Mouse (Mus musculus) midbrain, embryonic 16.5 days (tissue): ENCODE results near the gene Arpc1b. TPM values are rescaled to one million over a fixed set of nuclear protein-coding genes. Genes with fewer than 3 reads are reported as not detected.

Experiments used
- ATAC-seq: fragments of 200-750 bp; cut with Nextera tagmentation; 2 replicates; pipeline ENCODE4 v1.8.0; 2017; ENCODE audit warnings: moderate TSS enrichment
- H3K27ac ChIP-seq: fragments of 300-500 bp; sonication (generic); 2 replicates; pipeline ENCODE4 v1.5.1; 2014; ENCODE audit warnings: mild to moderate bottlenecking, low read length, mixed read lengths
- H3K27me3 ChIP-seq: fragments of 300-500 bp; sonication (generic); 2 replicates; pipeline ENCODE4 v1.6.1; 2014; ENCODE audit warnings: low read depth, low read length, mixed read lengths; ENCODE audit not compliant: control insufficient read depth, insufficient read depth
- H3K36me3 ChIP-seq: fragments of 300-500 bp; sonication (generic); 2 replicates; pipeline ENCODE4 v1.6.1; 2014; ENCODE audit warnings: mild to moderate bottlenecking, low read length, moderate library complexity, mixed read lengths; ENCODE audit not compliant: control insufficient read depth, insufficient read depth
- H3K4me1 ChIP-seq: fragments of 300-500 bp; sonication (generic); 2 replicates; pipeline ENCODE4 v1.6.1; 2014; ENCODE audit warnings: mild to moderate bottlenecking, low read length, mixed read lengths; ENCODE audit not compliant: control insufficient read depth, insufficient read depth
- H3K4me2 ChIP-seq: fragments of 300-500 bp; sonication (generic); 2 replicates; pipeline ENCODE4 v1.6.1; 2014; ENCODE audit warnings: mild to moderate bottlenecking, low read length, mixed read lengths
- H3K4me3 ChIP-seq: fragments of 300-500 bp; sonication (generic); 2 replicates; pipeline ENCODE4 v1.5.1; 2014; ENCODE audit warnings: low read depth, mild to moderate bottlenecking, low read length, moderate library complexity, mixed read lengths
- H3K9ac ChIP-seq: fragments of 300-500 bp; sonication (generic); 2 replicates; pipeline ENCODE4 v1.6.1; 2014; ENCODE audit warnings: low read depth, low read length, mixed read lengths
- H3K9me3 ChIP-seq: fragments of 300-500 bp; sonication (generic); replicated peaks from 2 replicates; pipeline ENCODE4 v1.6.1; 2014; ENCODE audit warnings: mild to moderate bottlenecking, low read length, mixed read lengths; ENCODE audit not compliant: control insufficient read depth, poor library complexity, severe bottlenecking
- WGBS: fragments of 180-500 bp; shearing (Covaris S2); extraction: QIAGEN DNeasy Blood & Tissue Kit; methylation state at CpG from one replicate; pipeline ENCODE4 v1.1.7; 2014; 5-methylcytosine and 5-hydroxymethylcytosine counted together
- polyA plus RNA-seq: library from polyadenylated mRNA; unstranded; fragments of >200 nt; fragmentation: Nextera tagmentation; extraction: Ambion mirVana; gene quantifications from 2 replicates; pipeline ENCODE4 v1.2.1, GENCODE M21; 2015

The Arpc1b gene
- polyA plus RNA-seq, 1 experiment from 2014 or later: 50.1 TPM

DNA sequence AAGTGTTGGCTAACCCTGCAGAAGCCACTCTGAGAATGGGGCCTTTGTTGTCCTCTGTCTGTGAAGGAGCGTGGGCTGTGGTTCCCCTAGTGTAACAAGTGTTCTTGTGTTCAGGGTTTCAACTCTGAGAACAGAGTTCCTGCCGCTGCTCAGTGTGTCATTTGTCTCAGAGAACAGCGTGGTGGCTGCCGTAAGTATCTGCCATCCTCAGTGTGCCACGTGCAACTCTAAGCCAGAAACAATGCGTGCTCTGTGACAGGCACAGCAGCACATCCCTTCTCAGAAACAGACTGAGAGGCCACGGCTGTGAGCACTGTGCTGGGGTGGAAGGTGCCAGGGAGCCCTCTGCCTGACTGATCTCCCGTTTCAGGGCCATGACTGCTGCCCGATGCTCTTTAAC is 9.7 kb upstream of the Arpc1b start:
- no peaks in the 10 kb centered on the region for H3K27me3 ChIP-seq
- ATAC-seq: no peak
- H3K4me1 ChIP-seq: no peaks in the 10 kb centered on the region
- H3K36me3 ChIP-seq: peaks cover 56% of the 10 kb centered on the region
- no peaks in the 10 kb centered on the region for H3K9me3 ChIP-seq
- WGBS: 84% methylated on average over 9 of the region's 9 CpGs
- H3K27ac ChIP-seq: no peak overlapping the region
- H3K9ac ChIP-seq: no peak overlapping the region
- no peak overlapping the region for H3K4me2 ChIP-seq
- H3K4me3 ChIP-seq: no peak overlapping the region

DNA sequence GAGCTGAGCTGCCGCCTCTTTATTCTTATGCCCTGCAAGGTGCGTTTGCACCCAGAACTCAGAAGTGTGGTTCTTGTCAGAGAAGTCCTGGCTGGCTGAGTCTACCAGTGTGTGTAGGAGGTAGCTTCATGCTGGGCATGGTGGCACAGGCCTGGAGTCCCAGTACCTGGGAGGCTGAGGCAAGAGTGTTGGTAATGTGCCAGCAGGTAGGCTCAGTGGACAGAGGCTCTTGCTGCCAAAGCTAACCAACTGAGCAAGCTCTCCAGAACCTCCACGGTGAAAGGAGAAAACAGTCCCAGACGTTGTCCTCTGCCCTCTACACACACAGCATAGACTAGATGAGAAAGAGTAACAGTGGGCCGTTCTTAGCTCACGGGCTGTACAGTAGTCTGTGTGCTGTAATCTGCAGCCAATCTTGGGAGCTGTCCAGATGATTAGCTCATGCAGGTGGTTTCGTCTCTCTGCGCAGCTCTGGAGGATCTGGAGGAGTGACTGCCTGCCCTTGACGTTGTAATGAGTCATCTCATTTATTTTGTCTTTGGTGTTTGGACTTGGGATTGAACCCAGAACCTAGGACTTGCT is 8.2 kb upstream of the Arpc1b start:
- no peaks in the 10 kb centered on the region for H3K27me3 ChIP-seq
- no peak overlapping the region for H3K9ac ChIP-seq
- no peak overlapping the region for H3K4me3 ChIP-seq
- peaks cover 54% of the 10 kb centered on the region for H3K36me3 ChIP-seq
- H3K4me2 ChIP-seq: no peak overlapping the region
- no peaks in the 10 kb centered on the region for H3K4me1 ChIP-seq
- H3K9me3 ChIP-seq: no peaks in the 10 kb centered on the region
- no peak overlapping the region for H3K27ac ChIP-seq
- 95% methylated on average over 9 of the region's 9 CpGs for WGBS
- no peak for ATAC-seq

DNA sequence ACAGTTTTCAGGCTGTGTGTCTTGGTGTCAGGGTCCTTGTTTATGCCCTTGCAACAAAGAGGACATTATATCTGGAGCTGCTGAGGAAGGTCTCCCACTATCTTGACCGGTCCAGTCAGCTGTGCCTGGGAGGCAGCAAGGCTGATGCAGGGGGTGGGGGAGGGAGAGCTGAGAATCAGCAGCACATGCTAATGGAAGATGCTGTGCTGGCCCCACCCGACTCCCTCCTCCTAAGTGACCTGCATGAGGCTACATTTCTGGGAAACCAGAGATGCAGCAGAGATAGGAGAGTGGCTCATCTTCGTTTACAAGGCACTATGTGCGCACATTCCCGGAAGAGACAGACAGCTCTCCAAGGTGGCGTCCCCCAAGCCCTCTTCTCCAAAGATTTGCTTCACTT is 3.6 kb upstream of the Arpc1b start:
- peaks cover 32% of the 10 kb centered on the region for H3K36me3 ChIP-seq

DNA sequence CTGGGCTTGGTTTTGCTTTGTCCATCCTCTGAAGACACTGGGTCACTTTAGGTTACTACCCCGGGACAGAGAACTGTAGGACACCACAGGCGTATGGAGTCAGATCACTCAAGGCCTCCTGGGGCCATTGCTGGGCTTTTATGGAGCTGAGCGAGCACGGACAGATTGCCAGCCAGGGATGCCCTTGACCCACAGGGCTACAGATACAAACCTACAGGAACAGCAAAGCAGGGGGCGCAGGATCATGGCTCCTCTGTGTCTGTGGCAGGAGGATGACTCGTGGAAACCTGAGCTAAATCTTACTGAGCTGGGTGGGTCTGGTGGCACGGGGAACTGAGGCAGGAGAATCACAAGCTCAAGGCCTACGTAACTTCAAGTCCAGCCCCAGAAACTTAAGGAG is 1.4 kb upstream of the Arpc1b start:
- H3K9ac ChIP-seq: no peak overlapping the region
- no peak overlapping the region for H3K4me3 ChIP-seq
- H3K36me3 ChIP-seq: peaks cover 18% of the 10 kb centered on the region
- no peak overlapping the region for H3K4me2 ChIP-seq
- H3K27ac ChIP-seq: no peak overlapping the region
- 79% methylated on average over 8 of the region's 8 CpGs for WGBS
- peaks cover 8% of the 10 kb centered on the region for H3K4me1 ChIP-seq
- no peaks in the 10 kb centered on the region for H3K9me3 ChIP-seq
- peaks cover 15% of the 10 kb centered on the region for H3K27me3 ChIP-seq
- no peak for ATAC-seq

More for the DNA sequence above, 3.6 kb upstream of the Arpc1b start:
- Histone ChIP-seq H3K4me2 (no peak overlapping the region), H3K9me3 (no peaks in the 10 kb centered on the region), H3K4me1 (peaks cover 8% of the 10 kb centered on the region), H3K27me3 (peaks cover 15% of the 10 kb centered on the region), H3K27ac (no peak overlapping the region), H3K4me3 (no peak overlapping the region), H3K9ac (no peak overlapping the region)
- WGBS: 89% methylated on average over 6 of the region's 6 CpGs
- ATAC-seq: no peak

DNA sequence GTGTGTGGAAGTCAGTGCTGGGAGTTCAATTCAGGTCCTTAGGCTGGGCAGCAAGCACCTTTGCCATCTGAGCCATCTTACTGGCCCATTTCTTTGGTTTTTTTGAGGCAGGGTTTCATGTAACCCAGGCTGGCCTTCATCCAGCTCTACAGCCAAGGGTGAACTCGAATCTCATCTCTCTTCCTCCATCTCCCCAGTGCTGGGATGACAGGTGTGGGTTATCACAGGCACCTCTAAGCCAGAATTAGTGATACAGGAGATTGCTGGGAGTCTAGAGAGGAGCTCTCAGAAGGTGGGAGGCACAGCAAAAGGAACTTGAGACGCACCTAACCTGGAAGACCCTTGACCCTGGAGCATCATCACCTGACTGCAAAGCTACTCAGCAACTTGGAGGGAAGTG is 599 bp upstream of the Arpc1b start:
- H3K9ac ChIP-seq: no peak overlapping the region
- peaks cover 15% of the 10 kb centered on the region for H3K27me3 ChIP-seq
- 52% methylated on average over 2 of the region's 2 CpGs for WGBS
- H3K27ac ChIP-seq: no peak overlapping the region
- H3K4me2 ChIP-seq: no peak overlapping the region
- no peak overlapping the region for H3K4me3 ChIP-seq
- H3K4me1 ChIP-seq: peaks cover 8% of the 10 kb centered on the region
- no peak for ATAC-seq
- no peaks in the 10 kb centered on the region for H3K9me3 ChIP-seq
- H3K36me3 ChIP-seq: peaks cover 15% of the 10 kb centered on the region

DNA sequence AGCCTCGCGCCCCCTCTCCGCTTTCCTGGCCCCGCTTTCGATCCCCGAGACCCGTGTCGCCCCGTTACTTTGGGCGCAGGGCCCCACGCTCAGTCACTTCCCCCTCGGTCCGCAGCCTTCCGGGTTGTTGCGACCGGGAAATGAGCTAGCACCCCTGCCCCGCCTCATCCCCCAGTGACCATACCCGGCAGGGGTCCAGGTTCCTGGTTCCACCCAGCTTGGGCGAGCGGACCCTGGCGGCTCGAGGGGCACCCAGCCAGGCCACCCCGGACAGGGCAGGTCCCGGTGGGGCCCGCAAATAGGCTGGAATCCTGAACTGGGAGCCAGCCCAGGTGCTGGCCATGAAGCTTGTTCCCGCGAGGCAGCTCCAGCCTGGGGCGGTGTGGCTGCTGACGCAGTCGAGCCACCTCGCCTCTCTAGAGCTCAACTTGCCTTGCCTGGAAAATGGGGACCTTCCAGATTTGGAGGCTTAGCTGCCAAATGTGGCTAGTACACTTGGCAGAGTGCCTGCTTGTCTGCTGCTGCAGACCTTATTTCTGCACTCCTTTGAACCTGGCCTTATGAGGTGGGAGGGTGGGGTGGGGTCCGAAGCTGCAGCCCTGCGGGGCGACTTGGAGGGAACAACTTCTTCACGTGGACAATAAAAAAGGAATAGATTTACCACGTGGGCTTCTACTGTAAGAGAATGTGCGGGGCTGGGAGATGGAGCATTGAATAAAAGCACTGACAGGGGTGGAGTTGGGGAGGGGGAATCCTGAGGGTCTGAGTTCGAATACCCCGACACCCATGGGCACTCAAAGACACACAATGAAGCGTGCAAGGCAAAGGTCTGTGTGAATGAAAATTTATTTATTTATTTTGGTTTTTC is 825 bp downstream of the Arpc1b start:
- H3K9me3 ChIP-seq: no peaks in the 10 kb centered on the region
- H3K27ac ChIP-seq: no peak overlapping the region
- peak overlapping the region; percentile 41 for H3K4me3 ChIP-seq
- ATAC-seq: peak; percentile 34; the same call in 1 of the 2 replicates
- peaks cover 15% of the 10 kb centered on the region for H3K27me3 ChIP-seq
- H3K4me1 ChIP-seq: peaks cover 8% of the 10 kb centered on the region
- H3K4me2 ChIP-seq: peak overlapping the region; percentile 57
- peaks cover 6% of the 10 kb centered on the region for H3K36me3 ChIP-seq
- peak overlapping the region; percentile 52 for H3K9ac ChIP-seq
- WGBS: 18% methylated on average over 37 of the region's 40 CpGs

DNA sequence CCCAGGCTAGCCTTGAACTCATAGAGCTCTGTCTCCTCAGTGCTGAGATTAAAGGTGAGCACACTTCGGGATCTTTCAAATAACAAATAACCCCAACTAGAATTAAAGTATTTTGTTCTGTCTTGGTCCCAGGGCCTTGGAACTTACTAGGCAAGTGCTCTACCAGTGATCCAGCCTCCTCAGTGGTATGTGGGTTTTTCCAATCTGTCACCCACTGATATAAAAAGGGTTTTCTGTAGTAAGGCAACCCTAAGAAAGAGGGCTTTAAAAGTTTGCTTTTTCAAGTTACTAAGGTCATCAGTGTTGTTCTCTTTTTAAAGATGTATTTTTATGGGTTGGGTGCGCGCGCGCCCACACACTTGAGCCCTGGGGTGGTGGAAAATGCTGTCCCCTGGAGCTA is 1.7 kb downstream of the Arpc1b start:
- Histone ChIP-seq H3K9me3 (no peaks in the 10 kb centered on the region), H3K36me3 (peaks cover 2% of the 10 kb centered on the region; the same call in 1 of the 2 replicates), H3K9ac (no peak overlapping the region), H3K27ac (no peak overlapping the region), H3K4me1 (peaks cover 8% of the 10 kb centered on the region), H3K27me3 (peaks cover 15% of the 10 kb centered on the region), H3K4me3 (no peak overlapping the region), H3K4me2 (no peak overlapping the region)
- 93% methylated on average over 5 of the region's 5 CpGs for WGBS
- no peak for ATAC-seq

DNA sequence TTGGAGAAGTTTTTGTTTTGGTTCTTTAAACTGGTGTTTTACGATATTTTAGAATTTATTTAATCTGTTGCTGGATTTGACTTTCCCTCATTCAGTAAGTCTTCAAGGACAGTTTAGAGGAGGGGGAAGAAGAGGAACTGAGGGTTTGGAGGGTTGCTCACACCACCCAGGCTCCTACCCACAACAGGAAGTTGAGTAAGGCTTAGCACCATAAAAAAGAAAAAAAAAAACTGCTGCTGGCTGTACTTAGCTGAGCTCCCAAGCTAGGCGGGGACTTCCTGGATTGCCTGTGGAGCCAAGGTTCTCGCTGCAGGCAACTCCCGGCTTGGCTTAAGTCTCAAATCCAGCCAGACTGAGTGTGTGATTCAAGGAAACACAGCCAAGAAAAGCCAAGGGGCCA is 2.3 kb downstream of the Arpc1b start:
- WGBS: 56% methylated on average over 4 of the region's 4 CpGs
- Histone ChIP-seq H3K27ac (no peak overlapping the region), H3K9me3 (no peaks in the 10 kb centered on the region), H3K27me3 (peaks cover 15% of the 10 kb centered on the region), H3K4me1 (peaks cover 8% of the 10 kb centered on the region), H3K36me3 (no peaks in the 10 kb centered on the region), H3K4me3 (no peak overlapping the region), H3K4me2 (no peak overlapping the region), H3K9ac (no peak overlapping the region)
- ATAC-seq: no peak

DNA sequence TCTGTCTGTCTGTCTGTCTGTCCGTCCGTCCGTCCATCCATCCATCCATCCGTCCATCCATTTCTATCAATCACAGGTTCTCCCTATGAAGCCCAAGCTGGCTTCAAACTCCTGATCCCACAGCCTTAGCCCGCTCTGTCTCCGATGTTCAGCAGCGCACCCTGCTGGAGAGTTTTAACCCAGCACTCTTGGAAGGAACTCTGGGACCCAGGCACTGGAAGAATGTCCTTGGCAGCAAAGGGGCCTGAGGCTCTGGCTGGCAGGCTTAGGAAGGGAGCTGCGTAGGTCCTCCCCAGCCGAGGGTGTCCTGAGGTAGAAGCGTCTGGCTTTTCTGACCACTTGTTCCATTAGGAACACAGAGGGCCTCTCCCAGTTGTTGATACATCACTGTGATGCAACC is 2.9 kb downstream of the Arpc1b start:
- no peak overlapping the region for H3K4me3 ChIP-seq
- H3K9ac ChIP-seq: no peak overlapping the region
- no peak overlapping the region for H3K4me2 ChIP-seq
- H3K36me3 ChIP-seq: no peaks in the 10 kb centered on the region
- ATAC-seq: no peak
- H3K27ac ChIP-seq: 0 out of 2 replicates have a peak overlapping the region, but pooled peaks have one; percentile 8
- H3K9me3 ChIP-seq: no peaks in the 10 kb centered on the region
- peaks cover 15% of the 10 kb centered on the region for H3K27me3 ChIP-seq
- H3K4me1 ChIP-seq: peaks cover 8% of the 10 kb centered on the region
- 42% methylated on average over 10 of the region's 10 CpGs for WGBS
